Mouse (Mus musculus) bone marrow, adult 2 months (tissue): ENCODE data around the gene Snrnp27.

ENCODE experiments used
- CTCF ChIP-seq: fragments of 200-500 bp; IDR thresholded peaks from 2 replicates; pipeline ENCODE4 v1.5.1; 2011; ENCODE audit warnings: low read length, control low read depth; ENCODE audit not compliant: control insufficient read depth, insufficient read depth
- POLR2A ChIP-seq: fragments of 200-500 bp; IDR thresholded peaks from 2 replicates; pipeline ENCODE4 v1.6.1; 2011; ENCODE audit warnings: low read depth, mild to moderate bottlenecking, control low read depth, low read length, borderline replicate concordance; ENCODE audit not compliant: control insufficient read depth

- TF ChIP-seq CTCF (peak; percentile 57), POLR2A (no peak)
These were observed 13.4 kb downstream of the Snrnp27 start for GRCm38 (mm10) chr6:86670873-86671272.
